8 mouse cellular contexts compared by ENCODE assay signal in the genomic region with DNA sequence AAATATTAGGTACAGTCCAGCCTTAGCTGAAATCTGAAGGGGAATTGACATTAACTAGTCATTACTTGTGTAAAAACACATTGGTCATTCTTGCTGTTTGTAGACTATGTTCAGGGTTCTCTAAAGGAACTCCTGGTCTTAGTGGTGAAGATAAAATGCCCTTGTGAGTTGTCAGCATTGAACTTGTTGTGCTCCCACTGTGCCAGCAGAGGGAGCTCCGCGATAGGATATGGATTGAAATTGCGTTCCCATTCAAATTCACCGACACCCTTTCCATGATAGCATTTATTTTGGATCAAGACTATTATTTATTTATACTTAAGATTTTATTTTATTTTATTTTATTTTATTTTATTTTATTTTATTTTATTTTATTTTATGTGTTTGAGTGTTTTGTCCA. TPM values are rescaled to one million over a fixed set of nuclear protein-coding genes. Genes with fewer than 3 reads are reported as not detected.
DNase-seq lines count a peak whose midpoint lies in the region; ATAC-seq and TF ChIP-seq lines count a peak whose summit lies in the region.

No protein-coding gene starts in this region.

- peak; percentile 73 for ATAC-seq in megakaryocyte, adult 5-6 weeks (ENCODE audit: poor library complexity, severe bottlenecking)

- peaks cover 0 to 28% of the 10 kb centered on the region in 2 experiments; a peak in 2 of 4 replicates for H3K36me3 ChIP-seq in MEL (ENCODE audit: control insufficient read depth in 1 of 2, insufficient read depth in 2 of 2, low read length in 2 of 2)

- no peak for TF ChIP-seq POLR2A in MEL (IDR thresholded peaks at IDR 0.05; ENCODE audit: control insufficient read depth in 1 of 2, insufficient read depth in 1 of 2, low read depth in 1 of 2, low read length in 2 of 2, poor library complexity in 1 of 2)

- peak; percentile 82 to 84 (median 83) for TF ChIP-seq CTCF in MEL (IDR thresholded peaks at IDR 0.05 in 2 of 3, conservative IDR thresholded peaks at IDR 0.05 in 1 of 3; ENCODE audit: control insufficient read depth in 1 of 3, insufficient read depth in 1 of 3, low read depth in 2 of 3, low read length in 3 of 3, poor library complexity in 1 of 3, severe bottlenecking in 1 of 3)
- peak; percentile 97 for TF ChIP-seq CTCF in layer of hippocampus, adult 2 months (conservative IDR thresholded peaks at IDR 0.05)

- DNase-seq in layer of hippocampus, adult 11-12 months (ENCODE audit: low spot score) = peak; percentile 68
- DNase-seq in layer of hippocampus, adult 9-11 months = no peak
- DNase-seq in MEL (ENCODE audit: low read depth, low spot score) = peak; percentile 67
- DNase-seq in c-Kit-positive CD71-positive TER-119-negative erythroid progenitor cells, embryonic 14.5 days (ENCODE audit: low read depth) = peak; percentile 45
- DNase-seq in gastrocnemius, postnatal 10 days = peak; percentile 66
- DNase-seq in layer of hippocampus, adult 2 months (ENCODE audit: low spot score in 2 of 2) = peak; percentile 49 to 78
- DNase-seq in thymus, postnatal 14 days = peak; percentile 65

- H3K27ac ChIP-seq in MEL (ENCODE audit: control insufficient read depth, low read depth, low read length) = no peak overlapping the region
- H3K27ac ChIP-seq in layer of hippocampus, adult 2 months = no peak overlapping the region

- TF ChIP-seq EP300 in MEL (IDR thresholded peaks at IDR 0.05; ENCODE audit: low read depth in 1 of 2, low read length in 2 of 2) = no peak

- H3K9me3 ChIP-seq in MEL (replicated peaks; ENCODE audit: insufficient read depth, low read length) = no peaks in the 10 kb centered on the region

- H3K27me3 ChIP-seq in MEL (ENCODE audit: control insufficient read depth in 1 of 2, insufficient read depth in 2 of 2, low read length in 2 of 2) = no peaks in the 10 kb centered on the region

- H3K9ac ChIP-seq in MEL (ENCODE audit: control insufficient read depth, low read depth, low read length, poor library complexity, severe bottlenecking) = no peak overlapping the region

- peak; percentile 75 for TF ChIP-seq RAD21 in MEL (IDR thresholded peaks at IDR 0.05; ENCODE audit: low read depth, low read length)

- no peaks in the 10 kb centered on the region for H3K79me2 ChIP-seq in MEL (ENCODE audit: control insufficient read depth, insufficient read depth, low read length, poor library complexity)

- H3K4me1 ChIP-seq in MEL (ENCODE audit: control insufficient read depth in 1 of 2, insufficient read depth in 2 of 2, low read length in 2 of 2) = no peaks in the 10 kb centered on the region

- no peak overlapping the region for H3K4me3 ChIP-seq in MEL (ENCODE audit: control insufficient read depth in 1 of 2, insufficient read depth in 1 of 2, low read depth in 2 of 2, low read length in 2 of 2)
- H3K4me3 ChIP-seq in layer of hippocampus, adult 2 months = no peak overlapping the region

TF ChIP-seq in MEL, 35 proteins besides CTCF, POLR2A, EP300 and RAD21:
- TF ChIP-seq BHLHE40 (IDR thresholded peaks at IDR 0.05; ENCODE audit: borderline replicate concordance, low read depth, low read length) = 0 out of 2 replicates have a peak, but pooled peaks have one; percentile 8
- no peak for TF ChIP-seq ETS1 (IDR thresholded peaks at IDR 0.05; ENCODE audit: low read depth, low read length)
- TF ChIP-seq ZC3H11A (IDR thresholded peaks at IDR 0.05; ENCODE audit: low read depth, low read length) = peak; percentile 49
- TF ChIP-seq NELFE (IDR thresholded peaks at IDR 0.05; ENCODE audit: low read depth, low read length) = no peak
- no peak for TF ChIP-seq CHD1 (IDR thresholded peaks at IDR 0.05; ENCODE audit: low read depth, low read length)
- TF ChIP-seq CHD2 (IDR thresholded peaks at IDR 0.05; ENCODE audit: low read length) = no peak
- TF ChIP-seq ZNF384 (IDR thresholded peaks at IDR 0.05; ENCODE audit: low read depth, low read length) = no peak
- TF ChIP-seq MAX (IDR thresholded peaks at IDR 0.05; ENCODE audit: low read length) = no peak
- no peak for TF ChIP-seq TCF12 (IDR thresholded peaks at IDR 0.05; ENCODE audit: low read depth, low read length)
- TF ChIP-seq HCFC1 (IDR thresholded peaks at IDR 0.05; ENCODE audit: low read depth, low read length) = no peak
- TF ChIP-seq SMC3 (IDR thresholded peaks at IDR 0.05; ENCODE audit: low read depth, low read length) = peak; percentile 67
- no peak for TF ChIP-seq TAL1 (IDR thresholded peaks at IDR 0.05; ENCODE audit: low read length)
- TF ChIP-seq MAZ (IDR thresholded peaks at IDR 0.05; ENCODE audit: low read depth, low read length) = no peak
- TF ChIP-seq MEF2A (IDR thresholded peaks at IDR 0.05; ENCODE audit: extremely low read depth, insufficient replicate concordance, low read depth, low read length, poor library complexity, severe bottlenecking) = no peak
- TF ChIP-seq SIN3A (IDR thresholded peaks at IDR 0.05; ENCODE audit: low read length) = no peak
- TF ChIP-seq POLR2AphosphoS2 (IDR thresholded peaks at IDR 0.05; ENCODE audit: low read length) = no peak

RNA-seq across cellular contexts. Expression of gene Tomm34, which starts 32.5 kb away (rescaled TPM):
- 31.7 and 38.9 TPM in 2 replicates for total RNA-seq in MEL (2012; rRNA removed)
- polyA plus RNA-seq in MEL (2012; ENCODE audit: insufficient read depth in 1 of 2, insufficient read length in 2 of 2, low read depth in 1 of 2, low replicate concordance in 2 of 2, missing spikeins in 1 of 2) = 10 to 100 TPM in 1 of 2 experiments, not detected in 1; 48.7 TPM
- total RNA-seq in gastrocnemius, postnatal 10 days (2021) = 10 to 100 TPM; 14.7 to 18.7 TPM
- total RNA-seq in layer of hippocampus, adult 2 months (2021) = 100 to 1,000 TPM; 107 to 108 TPM
- total RNA-seq in megakaryocyte, adult 5-6 weeks (2015) = 45.3 and 49.1 TPM in 2 replicates
- 48.3 and 49.8 TPM in 2 replicates for total RNA-seq in megakaryocyte, adult 5-6 weeks (2017)

RNA-seq across cellular contexts. Expression of gene Stk4, which starts 33.4 kb away (rescaled TPM):
- total RNA-seq in MEL (2012; rRNA removed) = 41.8 and 46.8 TPM in 2 replicates
- polyA plus RNA-seq in MEL (2012; ENCODE audit: insufficient read depth in 1 of 2, insufficient read length in 2 of 2, low read depth in 1 of 2, low replicate concordance in 2 of 2, missing spikeins in 1 of 2) = 10 to 100 TPM in 1 of 2 experiments, not detected in 1; 56.1 TPM
- total RNA-seq in gastrocnemius, postnatal 10 days (2021) = 10 to 100 TPM; 13.7 to 15.1 TPM
- 10 to 100 TPM; 46.9 to 50.4 TPM for total RNA-seq in layer of hippocampus, adult 2 months (2021)
- 227 and 248 TPM in 2 replicates for total RNA-seq in megakaryocyte, adult 5-6 weeks (2015)
- total RNA-seq in megakaryocyte, adult 5-6 weeks (2017) = 185 and 193 TPM in 2 replicates
